Mouse (Mus musculus) heart, postnatal 4 days (tissue): ENCODE measurements around the gene Fhit. TPM values are rescaled to one million over a fixed set of nuclear protein-coding genes. Genes with fewer than 3 reads are reported as not detected.
"Not testable (repeated sequence)": the region's sequence is repeated elsewhere in the genome, so short reads cannot be mapped to it uniquely, and the experiment has no call there.

Source experiments
- DNase-seq: peaks from one replicate; pipeline ENCODE4 v3.0.0; 2021
- total RNA-seq, 2 experiments: library from RNA; stranded (reverse); gene quantifications; 2 replicates each; pipeline ENCODE4 v1.2.3; 2021

Gene Fhit
- total RNA-seq, 2 experiments from 2014 or later = 3.2 to 3.8 TPM

GRCm38 (mm10) chr14:9960396-9960795 lies 1201.4 kb downstream of the Fhit start:
- no peak for DNase-seq

GRCm38 (mm10) chr14:9899494-9899893 lies 1262.3 kb downstream of the Fhit start:
- DNase-seq = peak; percentile 9

GRCm38 (mm10) chr14:9896556-9896955 lies 1265.3 kb downstream of the Fhit start:
- DNase-seq = no peak

DNA sequence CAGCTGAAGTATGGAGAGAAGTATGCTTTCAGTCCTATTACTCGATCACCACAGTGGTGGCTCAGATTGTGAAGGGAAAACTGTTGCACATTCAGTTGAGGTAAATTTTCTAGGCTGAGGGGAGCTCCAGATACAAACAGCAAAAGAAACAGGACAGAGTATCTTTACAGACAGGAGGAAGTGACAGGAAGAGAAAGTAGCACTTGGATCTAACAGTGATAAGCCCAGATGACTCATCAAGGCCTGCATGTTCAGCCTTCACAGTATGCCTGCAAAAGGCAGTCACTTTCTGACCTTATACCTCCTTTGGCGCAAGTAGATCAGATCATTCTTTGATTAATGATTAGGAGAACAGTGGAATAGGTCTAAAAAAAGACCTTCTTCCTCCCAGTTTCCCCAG lies 1309.8 kb downstream of the Fhit start:
- DNase-seq = no peak

- DNase-seq = no peak
Observed at GRCm38 (mm10) chr14:9832290-9832689, 1329.5 kb downstream of the Fhit start.

DNA sequence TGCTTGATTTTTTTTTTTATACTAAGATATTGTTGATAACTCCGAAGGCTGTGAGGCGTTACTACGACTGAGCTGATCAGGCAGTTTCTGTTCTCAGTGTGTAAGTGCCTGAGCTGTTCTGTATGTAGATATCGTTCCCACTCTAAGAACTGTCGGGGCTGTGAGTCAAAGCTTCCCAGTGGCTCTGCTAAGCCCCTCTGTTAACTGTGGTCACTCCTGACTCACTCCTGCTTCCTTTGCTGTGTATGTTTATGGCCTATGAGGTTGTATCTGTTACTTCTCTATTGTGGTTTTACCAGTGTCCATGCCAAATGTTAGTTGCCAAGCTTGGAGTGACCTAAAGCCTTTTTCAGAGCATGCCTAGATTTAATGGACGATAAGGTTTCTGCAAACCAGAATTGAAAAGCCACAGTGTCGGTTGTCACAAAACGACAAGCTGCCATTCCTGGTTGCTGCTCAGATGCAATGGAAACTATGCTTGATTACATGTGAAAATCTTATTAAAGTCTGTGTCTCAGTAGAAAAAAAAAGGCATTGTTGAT lies 1333.1 kb downstream of the Fhit start:
- not testable (repeated sequence) for DNase-seq

DNA sequence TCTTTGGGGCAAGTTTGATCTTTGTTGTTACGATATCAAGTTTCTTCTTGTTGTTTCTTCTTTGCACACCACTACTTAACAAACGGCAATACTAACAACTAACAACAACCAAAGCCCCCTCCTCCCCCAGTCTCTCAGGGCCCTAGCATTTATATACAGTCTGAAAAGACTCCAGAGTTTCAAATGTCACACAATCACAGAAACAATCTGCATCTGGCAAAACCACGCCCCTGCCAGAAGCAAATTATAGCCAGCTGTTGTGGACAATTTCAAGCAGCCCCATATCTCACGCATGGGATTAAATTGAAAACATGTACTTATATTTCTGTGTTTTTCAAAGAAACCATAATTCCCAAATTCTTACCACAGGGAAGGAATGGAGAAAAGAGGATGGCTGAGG lies 1345.9 kb downstream of the Fhit start:
- no peak for DNase-seq

DNA sequence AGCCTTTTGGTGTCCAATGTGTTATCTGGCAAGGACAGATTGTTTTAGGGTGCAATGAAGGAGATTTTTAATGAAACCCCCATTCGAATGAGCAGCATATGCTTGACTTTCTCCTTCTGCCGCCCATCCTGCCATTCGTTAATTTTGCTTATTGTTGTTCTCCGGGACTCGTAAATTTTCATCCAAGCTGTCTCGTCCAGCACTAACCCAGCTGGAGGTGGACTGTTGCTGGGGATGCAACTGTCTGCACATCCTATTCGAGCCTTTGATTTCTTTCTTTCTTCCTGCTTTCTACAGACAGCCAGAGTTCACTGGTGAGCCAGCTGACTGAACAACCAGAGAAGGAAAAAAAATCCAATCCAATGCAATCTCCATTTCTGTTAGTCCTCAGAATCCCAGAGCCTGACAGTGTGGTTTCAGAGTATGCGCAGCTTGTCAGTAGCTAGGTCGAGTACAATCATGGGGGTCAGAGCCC lies 1350.0 kb downstream of the Fhit start:
- DNase-seq = no peak

- no peak for DNase-seq
Observed at GRCm38 (mm10) chr14:9811177-9811846, 1350.5 kb downstream of the Fhit start.

DNA sequence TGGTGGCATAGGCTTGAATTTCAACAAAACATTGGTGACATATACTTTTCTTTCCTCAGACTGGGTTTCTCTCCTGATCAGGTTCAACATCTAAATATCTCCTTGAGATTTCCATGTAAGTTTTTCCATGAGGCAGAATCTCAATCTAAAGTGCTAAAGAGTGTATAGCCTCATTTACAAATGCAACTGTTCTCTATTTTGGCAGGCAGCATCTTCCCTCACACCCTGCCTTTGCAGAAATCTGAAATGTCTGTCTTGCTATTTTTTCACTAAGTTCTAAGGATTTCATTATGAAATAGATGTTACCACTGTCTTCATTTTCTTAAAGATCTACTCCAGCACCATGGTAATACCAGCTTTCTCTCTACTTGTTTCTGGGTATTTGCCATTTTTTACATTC lies 1368.4 kb downstream of the Fhit start:
- no peak for DNase-seq

DNA sequence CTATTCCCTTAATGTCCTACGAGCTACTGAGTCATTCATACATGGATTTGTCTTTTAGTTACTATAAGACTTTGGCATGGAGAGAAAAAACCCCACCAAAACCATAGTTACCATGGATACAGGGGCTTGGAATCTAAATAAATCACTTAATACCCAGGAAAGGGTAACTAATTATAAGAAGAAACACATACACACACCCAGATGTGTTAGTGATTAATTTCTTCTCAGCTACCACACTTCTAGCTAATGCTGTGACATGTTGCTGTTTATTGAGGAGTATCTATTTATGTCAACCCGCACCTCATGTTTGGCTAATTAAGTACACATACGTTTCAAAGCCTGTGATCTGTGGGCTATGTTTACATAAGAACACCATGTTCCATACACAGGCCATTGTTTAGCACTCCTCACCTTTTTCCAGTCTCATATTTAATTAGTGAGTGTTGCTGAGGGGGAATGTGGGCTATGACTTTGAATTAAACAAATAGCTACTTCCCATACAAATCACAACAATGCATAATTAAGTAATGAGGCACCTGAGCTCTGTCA lies 1373.4 kb downstream of the Fhit start:
- no peak for DNase-seq

GRCm38 (mm10) chr14:9787389-9787788 lies 1374.4 kb downstream of the Fhit start:
- no peak for DNase-seq

GRCm38 (mm10) chr14:9785861-9786260 lies 1376.0 kb downstream of the Fhit start:
- no peak for DNase-seq

- DNase-seq = no peak
Observed at GRCm38 (mm10) chr14:9751341-9751740, 1410.5 kb downstream of the Fhit start.

GRCm38 (mm10) chr14:9748709-9749108 lies 1413.1 kb downstream of the Fhit start:
- no peak for DNase-seq

DNA sequence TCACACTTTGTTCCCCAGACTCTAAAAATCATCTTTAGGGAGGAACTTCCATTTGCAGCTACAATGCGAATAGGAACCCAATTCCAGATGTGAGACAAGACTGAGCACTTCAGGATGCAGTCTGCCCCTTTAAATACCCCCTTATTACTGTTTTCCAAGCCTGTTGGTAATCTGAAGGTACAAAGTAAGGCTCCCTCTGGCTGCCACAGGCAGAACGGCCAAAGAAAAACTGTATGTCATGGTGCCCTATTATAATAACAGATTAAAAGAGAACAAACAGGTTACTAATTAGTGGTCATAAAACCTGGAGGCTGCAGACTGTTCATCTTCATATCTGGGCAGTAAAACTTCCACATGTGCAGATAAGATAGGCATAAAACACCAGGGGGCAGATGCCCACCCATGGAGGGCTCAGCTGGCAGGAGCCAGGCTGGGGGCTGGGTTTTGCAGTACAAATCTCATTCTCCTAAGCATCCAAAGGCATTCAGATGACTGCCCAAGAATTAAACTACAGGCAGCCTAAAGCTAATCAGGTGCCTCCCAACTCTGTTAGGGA lies 1439.8 kb downstream of the Fhit start:
- DNase-seq = no peak

- no peak for DNase-seq
Observed at GRCm38 (mm10) chr14:9698621-9699020, 1463.2 kb downstream of the Fhit start.

DNA sequence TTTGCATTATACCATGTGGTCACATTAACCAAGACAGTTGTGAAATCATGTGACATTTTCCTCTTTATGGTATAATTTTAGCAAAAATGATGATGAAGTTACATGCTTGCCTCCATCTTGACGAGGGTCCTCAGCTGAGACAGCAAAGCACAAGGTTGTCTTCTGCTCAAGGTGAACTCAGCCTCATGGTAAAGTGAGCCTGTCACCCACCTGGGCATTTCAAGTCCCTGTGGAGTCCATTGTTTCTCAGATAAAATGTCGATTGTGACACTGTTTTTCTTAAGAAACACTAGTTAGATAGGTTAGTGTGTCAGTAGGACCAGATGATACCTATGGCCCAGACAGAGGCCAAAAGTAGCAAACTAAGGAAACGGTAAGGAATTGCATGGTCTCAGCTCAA lies 1464.7 kb downstream of the Fhit start:
- no peak for DNase-seq

DNA sequence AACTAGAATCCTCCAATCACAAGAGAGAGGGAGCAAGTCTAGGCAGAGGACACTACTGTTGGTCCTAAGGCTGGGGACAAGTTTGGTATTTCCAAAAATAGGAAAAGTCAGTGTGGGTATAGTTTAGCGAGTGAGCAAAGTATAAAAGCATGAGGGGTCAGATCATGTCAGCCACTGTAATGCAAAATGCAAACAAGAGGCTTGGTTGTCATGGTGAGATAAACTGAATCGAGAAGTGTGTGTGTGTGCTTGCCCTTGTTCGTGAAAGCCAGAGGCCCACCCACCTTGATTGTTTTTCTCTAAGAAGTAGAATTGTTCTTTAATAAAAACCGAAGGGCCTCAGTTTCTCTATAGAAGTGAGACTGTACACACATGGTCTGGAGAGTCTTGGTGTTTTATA lies 1465.8 kb downstream of the Fhit start:
- DNase-seq = no peak

DNA sequence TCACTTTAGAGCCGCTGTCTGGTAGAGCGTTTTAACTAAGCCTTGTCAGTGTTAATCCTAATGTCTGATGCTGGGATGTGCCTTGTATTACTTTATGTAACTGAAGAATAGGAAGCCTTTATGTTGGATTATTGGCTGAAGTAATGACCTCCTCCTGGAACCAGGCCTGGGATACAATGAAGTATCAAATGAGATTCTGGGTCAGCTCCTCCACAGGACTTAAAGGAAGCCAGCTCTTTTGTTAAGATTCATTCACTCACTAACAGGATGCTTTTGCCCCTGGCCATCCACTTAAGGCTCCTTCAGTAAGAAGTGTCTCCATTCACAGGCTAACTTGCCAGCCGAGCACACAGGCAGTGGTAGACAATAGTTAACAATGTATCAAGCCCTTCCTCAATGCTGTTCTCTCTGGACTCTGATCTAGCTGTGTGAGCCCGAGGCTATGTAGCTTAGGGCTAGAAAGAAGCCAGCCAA lies 1466.6 kb downstream of the Fhit start:
- no peak for DNase-seq

GRCm38 (mm10) chr14:9688664-9689257 lies 1473.1 kb downstream of the Fhit start:
- DNase-seq = no peak

DNA sequence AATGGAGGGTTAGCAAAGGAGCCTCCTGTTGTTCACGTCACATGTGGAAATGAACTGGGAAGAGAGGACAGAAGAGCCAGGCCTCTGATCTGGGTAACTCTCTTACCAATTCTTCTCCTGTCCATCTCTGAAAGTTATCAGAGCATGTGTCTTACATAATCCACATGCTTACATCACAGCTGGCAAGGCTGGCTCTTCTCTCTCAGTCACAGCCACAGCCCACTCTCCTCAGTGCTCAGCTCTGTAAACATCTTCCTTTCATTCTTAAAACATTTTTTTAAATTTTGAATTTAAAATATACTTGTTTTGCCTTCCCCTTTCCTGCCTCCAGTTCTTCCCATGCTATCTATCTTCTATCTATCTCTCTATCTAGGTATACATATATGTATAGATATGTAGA lies 1477.5 kb downstream of the Fhit start:
- DNase-seq = no peak

GRCm38 (mm10) chr14:9672728-9673127 lies 1489.1 kb downstream of the Fhit start:
- DNase-seq = no peak
